Mouse (Mus musculus) heart, postnatal 0 days (tissue): ENCODE results near the gene Pde4b.

ENCODE experiments used
- CTCF ChIP-seq: IDR thresholded peaks from 2 replicates; pipeline ENCODE4 v1.5.1; 2016; ENCODE audit warnings: antibody characterized with exemption, control low read depth, low read depth
- EP300 ChIP-seq: IDR thresholded peaks from 2 replicates; pipeline ENCODE4 v1.6.1; 2016; ENCODE audit warnings: antibody characterized with exemption, low read depth

- TF ChIP-seq EP300 (no peak), CTCF (no peak)
Measured at GRCm38 (mm10) chr4:102538793-102539192, 451.4 kb downstream of the Pde4b start.
